Mouse (Mus musculus): ENCODE measurements around the gene Nr0b2. TPM values are rescaled to one million over a fixed set of nuclear protein-coding genes. Genes with fewer than 3 reads are reported as not detected.
"Not testable (repeated sequence)": the region's sequence is repeated elsewhere in the genome, so short reads cannot be mapped to it uniquely, and the experiment has no call there.

Nr0b2 gene
- polyA plus RNA-seq (2014; fragmentation: Nextera tagmentation; extraction: Ambion mirVana): not detected in 2 replicates

- Histone ChIP-seq H3K4me3 (replicated peaks; ENCODE audit: low read length) (no peak within 1 kb of the TSS), H3K4me2 (replicated peaks) (no peak within 1 kb of the TSS), H3K36me3 (replicated peaks; ENCODE audit: control insufficient read depth, insufficient read depth) (no peaks in the 10 kb centered on the region), H3K9me3 (ENCODE audit: control insufficient read depth, low read length) (no peaks in the 10 kb centered on the region), H3K27me3 (ENCODE audit: control insufficient read depth, insufficient read depth, low read length) (no peaks in the 10 kb centered on the region), H3K27ac (no peak within 1 kb of the TSS), H3K9ac (no peak within 1 kb of the TSS), H3K4me1 (replicated peaks; ENCODE audit: control insufficient read depth, insufficient read depth, low read length) (no peaks in the 10 kb centered on the region)
- ATAC-seq (ENCODE audit: low FRiP score) (no peak), DNase-seq (ENCODE audit: low spot score) (no peak)
- 68% methylated on average over 10 of the region's 10 CpGs for whole genome bisulfite sequencing
Measured at GRCm38 (mm10) chr4:133552768-133553447, at the start of gene Nr0b2. TSS of gene Nr0b2 (plus strand) at chr4:133553376.

- peaks cover 50% of the 10 kb centered on the region for H3K27me3 ChIP-seq (ENCODE audit: control insufficient read depth, insufficient read depth, low read length)
- H3K4me1 ChIP-seq (replicated peaks; ENCODE audit: control insufficient read depth, insufficient read depth, low read length): no peaks in the 10 kb centered on the region
- no peak for DNase-seq (ENCODE audit: low spot score)
- no peak overlapping the region for H3K9ac ChIP-seq
- no peaks in the 10 kb centered on the region for H3K9me3 ChIP-seq (ENCODE audit: control insufficient read depth, low read length)
- no peak overlapping the region for H3K4me3 ChIP-seq (replicated peaks; ENCODE audit: low read length)
- H3K4me2 ChIP-seq (replicated peaks): no peak overlapping the region
- 52% methylated on average over 5 of the region's 5 CpGs for WGBS
- H3K36me3 ChIP-seq (replicated peaks; ENCODE audit: control insufficient read depth, insufficient read depth): no peaks in the 10 kb centered on the region
- ATAC-seq (ENCODE audit: low FRiP score): no peak
- H3K27ac ChIP-seq: no peak overlapping the region
Measured at GRCm38 (mm10) chr4:133504300-133504699, 48.9 kb upstream of the Nr0b2 start.

- Histone ChIP-seq H3K4me2 (replicated peaks) (no peak overlapping the region), H3K27ac (no peak overlapping the region), H3K9ac (no peak overlapping the region), H3K27me3 (ENCODE audit: control insufficient read depth, insufficient read depth, low read length) (peaks cover 43% of the 10 kb centered on the region), H3K4me3 (replicated peaks; ENCODE audit: low read length) (no peak overlapping the region), H3K9me3 (ENCODE audit: control insufficient read depth, low read length) (no peaks in the 10 kb centered on the region), H3K4me1 (replicated peaks; ENCODE audit: control insufficient read depth, insufficient read depth, low read length) (no peaks in the 10 kb centered on the region), H3K36me3 (replicated peaks; ENCODE audit: control insufficient read depth, insufficient read depth) (no peaks in the 10 kb centered on the region)
- WGBS: 67% methylated on average over 9 of the region's 9 CpGs
- no peak for ATAC-seq (ENCODE audit: low FRiP score)
- no peak for DNase-seq (ENCODE audit: low spot score)
Measured at GRCm38 (mm10) chr4:133504755-133505485, 48.3 kb upstream of the Nr0b2 start.

- DNase-seq (ENCODE audit: low spot score) (no peak), ATAC-seq (ENCODE audit: low FRiP score) (no peak)
- Histone ChIP-seq H3K4me2 (replicated peaks) (no peak overlapping the region), H3K36me3 (replicated peaks; ENCODE audit: control insufficient read depth, insufficient read depth) (no peaks in the 10 kb centered on the region), H3K9me3 (ENCODE audit: control insufficient read depth, low read length) (no peaks in the 10 kb centered on the region), H3K27ac (no peak overlapping the region), H3K4me3 (replicated peaks; ENCODE audit: low read length) (no peak overlapping the region), H3K9ac (no peak overlapping the region), H3K4me1 (replicated peaks; ENCODE audit: control insufficient read depth, insufficient read depth, low read length) (no peaks in the 10 kb centered on the region), H3K27me3 (ENCODE audit: control insufficient read depth, insufficient read depth, low read length) (peaks cover 28% of the 10 kb centered on the region; the same call in 1 of the 2 replicates)
- WGBS: 84% methylated on average over 5 of the region's 5 CpGs
Measured at GRCm38 (mm10) chr4:133506573-133506972, 46.6 kb upstream of the Nr0b2 start.

DNA sequence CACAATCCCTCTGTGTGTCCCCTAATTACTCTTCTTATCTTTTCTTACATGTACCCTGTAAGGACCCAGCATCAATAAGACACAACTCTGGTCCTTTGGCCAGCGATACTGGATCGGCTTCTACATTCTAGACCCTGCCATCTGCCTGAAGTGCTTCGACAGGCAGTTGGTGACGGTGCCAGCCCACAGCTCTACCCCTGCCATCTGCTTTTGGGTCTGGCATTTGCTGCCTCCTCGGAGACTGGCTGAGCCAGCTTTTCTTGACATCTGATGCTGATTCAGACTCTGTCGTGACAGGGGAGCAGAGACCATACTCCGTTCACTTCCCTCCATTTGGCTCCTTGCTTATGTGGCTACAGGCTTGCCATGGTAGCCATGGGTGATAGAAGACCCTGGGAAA is 44.2 kb upstream of the Nr0b2 start:
- Histone ChIP-seq H3K9ac (no peak overlapping the region), H3K4me1 (replicated peaks; ENCODE audit: control insufficient read depth, insufficient read depth, low read length) (no peaks in the 10 kb centered on the region), H3K4me3 (replicated peaks; ENCODE audit: low read length) (no peak overlapping the region), H3K4me2 (replicated peaks) (no peak overlapping the region), H3K9me3 (ENCODE audit: control insufficient read depth, low read length) (no peaks in the 10 kb centered on the region), H3K27me3 (ENCODE audit: control insufficient read depth, insufficient read depth, low read length) (0 out of 2 replicates have a peak, but pooled peaks cover 20% of the 10 kb centered on the region), H3K27ac (no peak overlapping the region), H3K36me3 (replicated peaks; ENCODE audit: control insufficient read depth, insufficient read depth) (no peaks in the 10 kb centered on the region)
- no peak for DNase-seq (ENCODE audit: low spot score)
- no peak for ATAC-seq (ENCODE audit: low FRiP score)
- 70% methylated on average over 7 of the region's 7 CpGs for WGBS

DNA sequence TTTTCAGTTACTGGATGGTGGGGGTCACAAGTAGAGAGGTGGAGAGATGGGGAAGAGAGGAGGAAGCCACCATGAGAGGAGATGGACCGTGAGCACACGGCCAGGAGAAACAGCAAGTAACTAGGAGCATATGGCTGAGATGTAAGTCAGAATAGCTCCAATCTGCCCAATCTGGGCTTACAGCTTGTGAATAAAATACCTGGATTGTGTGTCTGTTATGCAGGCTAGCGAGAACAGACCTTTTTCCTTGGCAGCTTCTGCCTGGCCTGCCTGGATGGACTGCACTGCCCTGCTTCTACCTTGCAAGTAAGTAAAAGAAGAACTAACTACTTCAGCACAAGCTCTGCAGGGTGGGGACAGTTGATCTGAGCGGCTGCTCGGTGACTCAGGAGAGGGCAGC is 42.1 kb upstream of the Nr0b2 start:
- Histone ChIP-seq H3K36me3 (replicated peaks; ENCODE audit: control insufficient read depth, insufficient read depth) (no peaks in the 10 kb centered on the region), H3K4me2 (replicated peaks) (no peak overlapping the region), H3K4me3 (replicated peaks; ENCODE audit: low read length) (no peak overlapping the region), H3K27me3 (ENCODE audit: control insufficient read depth, insufficient read depth, low read length) (0 out of 2 replicates have a peak, but pooled peaks cover 7% of the 10 kb centered on the region), H3K27ac (no peak overlapping the region), H3K9me3 (ENCODE audit: control insufficient read depth, low read length) (no peaks in the 10 kb centered on the region), H3K4me1 (replicated peaks; ENCODE audit: control insufficient read depth, insufficient read depth, low read length) (no peaks in the 10 kb centered on the region), H3K9ac (no peak overlapping the region)
- no peak for ATAC-seq (ENCODE audit: low FRiP score)
- no peak for DNase-seq (ENCODE audit: low spot score)
- 78% methylated on average over 5 of the region's 5 CpGs for WGBS

- not testable (repeated sequence) for H3K4me1 ChIP-seq (replicated peaks; ENCODE audit: control insufficient read depth, insufficient read depth, low read length); H3K27ac ChIP-seq; DNase-seq (ENCODE audit: low spot score); H3K27me3 ChIP-seq (ENCODE audit: control insufficient read depth, insufficient read depth, low read length); H3K9me3 ChIP-seq (ENCODE audit: control insufficient read depth, low read length); H3K36me3 ChIP-seq (replicated peaks; ENCODE audit: control insufficient read depth, insufficient read depth); H3K4me3 ChIP-seq (replicated peaks; ENCODE audit: low read length); H3K9ac ChIP-seq; H3K4me2 ChIP-seq (replicated peaks); ATAC-seq (ENCODE audit: low FRiP score)
- 64% methylated on average over 4 of the region's 5 CpGs for WGBS
Measured at GRCm38 (mm10) chr4:133512511-133512910, 40.7 kb upstream of the Nr0b2 start.

GRCm38 (mm10) chr4:133512972-133513371 is 40.2 kb upstream of the Nr0b2 start:
- Histone ChIP-seq H3K4me3 (replicated peaks; ENCODE audit: low read length) (no peak overlapping the region), H3K27me3 (ENCODE audit: control insufficient read depth, insufficient read depth, low read length) (peaks cover 13% of the 10 kb centered on the region), H3K27ac (no peak overlapping the region), H3K36me3 (replicated peaks; ENCODE audit: control insufficient read depth, insufficient read depth) (no peaks in the 10 kb centered on the region), H3K9ac (no peak overlapping the region), H3K4me2 (replicated peaks) (no peak overlapping the region), H3K4me1 (replicated peaks; ENCODE audit: control insufficient read depth, insufficient read depth, low read length) (no peaks in the 10 kb centered on the region), H3K9me3 (ENCODE audit: control insufficient read depth, low read length) (no peaks in the 10 kb centered on the region)
- DNase-seq (ENCODE audit: low spot score) (peak; percentile 79), ATAC-seq (ENCODE audit: low FRiP score) (no peak)
- 13% methylated on average over 8 of the region's 8 CpGs for WGBS

GRCm38 (mm10) chr4:133518601-133519368 is 34.4 kb upstream of the Nr0b2 start, which contains the start of gene Kdf1:
TSS of gene Kdf1 (plus strand) at chr4:133518963.
- H3K27me3 ChIP-seq (ENCODE audit: control insufficient read depth, insufficient read depth, low read length): peaks cover 49% of the 10 kb centered on the region
- H3K36me3 ChIP-seq (replicated peaks; ENCODE audit: control insufficient read depth, insufficient read depth): no peaks in the 10 kb centered on the region
- ATAC-seq (ENCODE audit: low FRiP score): 0 out of 2 replicates have a peak, but pooled peaks have one; percentile 4
- H3K27ac ChIP-seq: no peak within 1 kb of the TSS
- no peaks in the 10 kb centered on the region for H3K4me1 ChIP-seq (replicated peaks; ENCODE audit: control insufficient read depth, insufficient read depth, low read length)
- DNase-seq (ENCODE audit: low spot score): no peak
- H3K9me3 ChIP-seq (ENCODE audit: control insufficient read depth, low read length): no peaks in the 10 kb centered on the region
- 5% methylated on average over 48 of the region's 69 CpGs for WGBS
- H3K4me2 ChIP-seq (replicated peaks): peak within 1 kb of the TSS; percentile 40
- peak within 1 kb of the TSS; percentile 30 for H3K4me3 ChIP-seq (replicated peaks; ENCODE audit: low read length)
- H3K9ac ChIP-seq: 0 out of 2 replicates have a peak within 1 kb of the TSS, but pooled peaks have one; percentile 3
